Mouse (Mus musculus) neural tube, embryonic 15.5 days (tissue): ENCODE measurements around the gene Fcer1a. TPM values are rescaled to one million over a fixed set of nuclear protein-coding genes. Genes with fewer than 3 reads are reported as not detected.
"Not testable (repeated sequence)": the region's sequence is repeated elsewhere in the genome, so short reads cannot be mapped to it uniquely, and the experiment has no call there.

ENCODE experiments used
- ATAC-seq: fragments of 200-750 bp; cut with Nextera tagmentation; 2 replicates; pipeline ENCODE4 v1.8.0; 2017; ENCODE audit warnings: mild to moderate bottlenecking, moderate TSS enrichment, moderate library complexity; ENCODE audit not compliant: low FRiP score
- H3K27ac ChIP-seq: fragments of 300-500 bp; sonication (generic); replicated peaks from 2 replicates; pipeline ENCODE4 v1.5.1; 2015; ENCODE audit warnings: mild to moderate bottlenecking, inconsistent platforms
- H3K27me3 ChIP-seq: fragments of 300-500 bp; sonication (generic); replicated peaks from 2 replicates; pipeline ENCODE4 v1.6.1; 2015; ENCODE audit warnings: inconsistent platforms
- H3K36me3 ChIP-seq: fragments of 300-500 bp; sonication (generic); 2 replicates; pipeline ENCODE4 v1.6.1; 2015; ENCODE audit warnings: inconsistent platforms
- H3K4me1 ChIP-seq: fragments of 300-500 bp; sonication (generic); 2 replicates; pipeline ENCODE4 v1.6.1; 2015; ENCODE audit warnings: inconsistent platforms
- H3K4me2 ChIP-seq: fragments of 300-500 bp; sonication (generic); 2 replicates; pipeline ENCODE4 v1.6.1; 2015; ENCODE audit warnings: inconsistent platforms, mild to moderate bottlenecking, moderate library complexity
- H3K4me3 ChIP-seq: fragments of 300-500 bp; sonication (generic); replicated peaks from 2 replicates; pipeline ENCODE4 v1.5.1; 2015; ENCODE audit warnings: mild to moderate bottlenecking, inconsistent platforms
- H3K9ac ChIP-seq: fragments of 300-500 bp; sonication (generic); replicated peaks from 2 replicates; pipeline ENCODE4 v1.6.1; 2015; ENCODE audit warnings: mild to moderate bottlenecking, inconsistent platforms
- H3K9me3 ChIP-seq: fragments of 300-500 bp; sonication (generic); replicated peaks from 2 replicates; pipeline ENCODE4 v1.6.1; 2016; ENCODE audit warnings: inconsistent platforms
- WGBS: fragments of 180-500 bp; shearing (Covaris S2); methylation state at CpG from one replicate; pipeline ENCODE4 v1.1.7; 2015; ENCODE audit warnings: mixed read lengths; 5-methylcytosine and 5-hydroxymethylcytosine counted together
- polyA plus RNA-seq: library from polyadenylated mRNA; unstranded; fragments of >200 nt; fragmentation: Nextera tagmentation; extraction: Ambion mirVana; gene quantifications from 2 replicates; pipeline ENCODE4 v1.2.1, GENCODE M21; 2015

Gene Fcer1a
- not detected in 2 replicates for polyA plus RNA-seq

DNA sequence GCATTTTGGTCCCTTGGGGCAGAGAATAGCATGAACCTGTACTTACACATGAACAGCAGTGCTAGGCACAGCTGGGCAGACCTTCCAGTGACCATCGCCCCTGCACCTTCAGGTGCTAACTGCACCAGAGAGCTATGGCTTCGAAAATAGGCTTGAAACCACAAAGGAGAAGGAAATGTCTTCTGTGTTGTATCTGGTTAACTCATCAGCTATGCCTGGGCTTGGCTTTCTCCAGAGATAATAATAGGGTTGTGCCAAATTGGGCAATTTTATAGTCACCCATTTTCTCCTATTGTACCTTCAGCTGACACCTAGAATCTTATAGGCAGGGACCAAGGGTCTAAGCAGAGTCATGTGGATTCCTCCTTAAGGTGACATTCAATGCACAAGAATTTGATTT, at the start of gene Fcer1a:
TSS of gene Fcer1a (minus strand) at position 134 of the 400 bp plus-strand sequence.
- H3K9ac ChIP-seq = no peak within 1 kb of the TSS
- 84% methylated on average over 2 of the region's 2 CpGs for WGBS

GRCm38 (mm10) chr1:173265701-173266100, 38.7 kb upstream of the Fcer1a start, which contains the start of gene Olfr418:
Gene Olfr418 (plus strand): TSS chr1:173266001.
- H3K9ac ChIP-seq = no peak within 1 kb of the TSS
- H3K9me3 ChIP-seq = no peaks in the 10 kb centered on the region
- H3K4me3 ChIP-seq = no peak within 1 kb of the TSS
- no peak within 1 kb of the TSS for H3K27ac ChIP-seq
- no peaks in the 10 kb centered on the region for H3K4me1 ChIP-seq
- ATAC-seq = no peak
- H3K27me3 ChIP-seq = no peaks in the 10 kb centered on the region
- no peak within 1 kb of the TSS for H3K4me2 ChIP-seq
- no peaks in the 10 kb centered on the region for H3K36me3 ChIP-seq

More for the DNA sequence above, at the start of gene Fcer1a:
- Histone ChIP-seq H3K27ac (no peak within 1 kb of the TSS), H3K36me3 (no peaks in the 10 kb centered on the region), H3K27me3 (no peaks in the 10 kb centered on the region), H3K4me2 (no peak within 1 kb of the TSS), H3K4me1 (no peaks in the 10 kb centered on the region), H3K9me3 (no peaks in the 10 kb centered on the region), H3K4me3 (no peak within 1 kb of the TSS)
- ATAC-seq = no peak

- no peak overlapping the region for H3K4me3 ChIP-seq
- no peak overlapping the region for H3K27ac ChIP-seq
- no peak overlapping the region for H3K4me2 ChIP-seq
- no peak for ATAC-seq
- 91% methylated on average over 3 of the region's 3 CpGs for WGBS
- H3K9me3 ChIP-seq = no peaks in the 10 kb centered on the region
- no peaks in the 10 kb centered on the region for H3K27me3 ChIP-seq
- no peak overlapping the region for H3K9ac ChIP-seq
- no peaks in the 10 kb centered on the region for H3K4me1 ChIP-seq
- H3K36me3 ChIP-seq = no peaks in the 10 kb centered on the region
Measured at GRCm38 (mm10) chr1:173249888-173250287, 22.9 kb upstream of the Fcer1a start.

DNA sequence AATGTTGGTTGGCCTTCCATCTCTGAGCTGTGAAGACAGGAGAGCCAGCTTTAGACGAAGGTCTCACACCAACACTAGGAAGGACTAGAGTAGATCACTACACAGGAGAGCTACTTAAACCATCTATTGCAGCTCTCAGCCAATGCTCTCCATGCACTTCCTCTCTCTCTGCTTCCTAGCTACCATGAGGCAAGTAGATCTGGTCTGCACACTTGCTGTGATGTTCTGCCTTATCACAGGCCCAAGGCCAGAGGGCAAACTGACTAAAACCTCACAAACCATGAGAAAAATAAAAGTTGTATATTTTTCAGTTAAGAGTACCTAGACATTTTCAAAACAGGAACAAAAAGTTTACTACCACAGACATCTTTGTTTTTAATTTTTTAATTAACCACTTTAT, 10.0 kb upstream of the Fcer1a start:
- ATAC-seq, H3K36me3 ChIP-seq, H3K4me2 ChIP-seq, H3K4me3 ChIP-seq, H3K9ac ChIP-seq, H3K27me3 ChIP-seq, H3K4me1 ChIP-seq, H3K27ac ChIP-seq, H3K9me3 ChIP-seq: not testable (repeated sequence)
- WGBS = 76% methylated on average over 1 of the region's 1 CpGs

DNA sequence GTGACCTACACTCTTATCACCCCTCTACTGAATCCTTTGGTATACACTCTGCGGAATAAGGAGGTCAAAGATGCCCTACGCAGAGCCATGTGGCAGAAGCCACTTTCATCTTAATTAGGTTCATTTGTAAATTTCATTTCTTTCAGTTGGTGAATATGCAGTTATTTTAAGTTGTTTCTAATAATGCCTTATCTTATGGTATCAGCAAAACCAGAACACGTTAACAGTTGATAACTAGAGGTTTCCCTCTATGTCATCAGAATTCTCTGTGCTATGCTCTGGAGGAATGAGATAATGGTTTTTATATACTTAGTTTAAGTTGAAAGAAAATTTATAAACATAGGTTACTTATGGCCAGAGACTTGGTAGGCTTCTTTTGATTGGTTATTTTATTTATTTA, 10.5 kb downstream of the Fcer1a start:
- no peak overlapping the region for H3K4me3 ChIP-seq

DNA sequence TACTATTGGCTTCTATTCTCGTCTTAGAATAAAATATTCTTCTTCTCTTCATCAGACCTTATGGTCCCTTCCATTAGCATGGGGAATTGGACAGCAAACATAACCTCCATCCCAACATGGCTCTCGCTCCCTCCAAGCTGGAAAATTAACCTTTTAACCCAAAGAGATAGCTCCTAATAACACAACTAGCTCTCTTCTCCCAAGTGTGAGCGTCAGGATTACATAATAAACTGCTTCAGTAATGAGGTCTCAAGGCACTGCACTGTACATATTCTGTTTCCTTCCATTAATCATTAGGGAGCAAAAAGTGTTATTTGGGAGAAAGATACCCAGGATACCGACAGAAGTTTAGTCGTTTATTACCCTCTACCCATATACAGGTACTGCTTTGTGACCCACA, 14.9 kb downstream of the Fcer1a start, which contains the start of gene Olfr1404:
TSS of gene Olfr1404 (plus strand) at position 301 of the 400 bp plus-strand sequence.
- Histone ChIP-seq H3K4me2 (no peak within 1 kb of the TSS), H3K9me3 (no peaks in the 10 kb centered on the region), H3K4me1 (no peaks in the 10 kb centered on the region), H3K27me3 (no peaks in the 10 kb centered on the region), H3K9ac (no peak within 1 kb of the TSS), H3K27ac (no peak within 1 kb of the TSS), H3K36me3 (no peaks in the 10 kb centered on the region), H3K4me3 (no peak within 1 kb of the TSS)
- ATAC-seq = no peak
- 85% methylated on average over 5 of the region's 5 CpGs for WGBS

More for the DNA sequence above, 10.5 kb downstream of the Fcer1a start:
- H3K9ac ChIP-seq = no peak overlapping the region
- no peak overlapping the region for H3K27ac ChIP-seq
- no peak overlapping the region for H3K4me2 ChIP-seq
- H3K4me1 ChIP-seq = no peaks in the 10 kb centered on the region
- WGBS = 92% methylated on average over 3 of the region's 3 CpGs
- no peak for ATAC-seq
- no peaks in the 10 kb centered on the region for H3K9me3 ChIP-seq
- no peaks in the 10 kb centered on the region for H3K27me3 ChIP-seq
- no peaks in the 10 kb centered on the region for H3K36me3 ChIP-seq

DNA sequence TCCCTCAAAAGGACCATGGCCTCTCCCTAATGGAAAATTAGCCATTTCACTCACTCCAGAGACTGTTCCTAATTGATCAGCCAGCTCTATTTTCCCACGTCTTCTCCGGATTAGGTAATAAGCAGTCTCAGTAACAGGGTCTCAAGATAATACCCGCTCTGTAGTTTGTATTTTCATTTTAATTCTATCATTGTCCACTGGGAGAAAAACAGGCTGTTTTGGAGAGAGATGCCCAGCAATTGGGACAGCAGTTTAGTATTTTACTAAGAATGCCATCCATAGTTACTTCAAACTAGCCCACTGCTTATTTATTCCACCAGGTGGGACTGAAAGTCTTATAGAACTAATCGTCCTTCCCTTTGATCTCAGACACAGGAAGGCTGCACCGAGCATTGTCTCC, 29.5 kb downstream of the Fcer1a start, which contains the start of gene Olfr218:
TSS of gene Olfr218 (plus strand) at position 301 of the 400 bp plus-strand sequence.
- no peak for ATAC-seq
- Histone ChIP-seq H3K36me3 (no peaks in the 10 kb centered on the region), H3K27me3 (no peaks in the 10 kb centered on the region), H3K9me3 (no peaks in the 10 kb centered on the region), H3K4me3 (no peak within 1 kb of the TSS), H3K27ac (no peak within 1 kb of the TSS), H3K9ac (no peak within 1 kb of the TSS), H3K4me2 (no peak within 1 kb of the TSS), H3K4me1 (no peaks in the 10 kb centered on the region)
- 73% methylated on average over 5 of the region's 5 CpGs for WGBS

DNA sequence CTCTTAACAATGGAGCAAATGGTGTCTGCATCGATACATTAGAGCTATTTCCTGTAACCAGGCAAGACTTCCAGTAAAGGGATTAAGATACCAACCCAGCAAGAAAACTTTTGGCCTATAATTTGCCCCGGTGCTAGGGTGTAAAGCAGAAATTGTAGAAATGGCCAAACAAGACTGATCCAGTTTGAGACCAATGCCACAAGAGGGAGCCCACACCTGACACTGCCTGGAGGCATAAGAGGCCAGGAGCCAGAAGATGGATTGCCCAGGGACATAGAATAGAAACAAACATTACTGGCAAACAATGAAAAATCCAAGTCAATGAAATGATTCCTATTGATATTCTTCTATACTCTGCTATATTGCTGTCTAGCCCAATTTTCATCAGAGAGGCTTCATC, 30.7 kb downstream of the Fcer1a start:
- ATAC-seq = no peak
- H3K9ac ChIP-seq = no peak overlapping the region
- no peak overlapping the region for H3K27ac ChIP-seq
- H3K4me1 ChIP-seq = no peaks in the 10 kb centered on the region
- H3K27me3 ChIP-seq = no peaks in the 10 kb centered on the region
- H3K4me3 ChIP-seq = no peak overlapping the region
- no peaks in the 10 kb centered on the region for H3K9me3 ChIP-seq
- H3K4me2 ChIP-seq = no peak overlapping the region
- no peaks in the 10 kb centered on the region for H3K36me3 ChIP-seq
- 87% methylated on average over 2 of the region's 2 CpGs for WGBS

DNA sequence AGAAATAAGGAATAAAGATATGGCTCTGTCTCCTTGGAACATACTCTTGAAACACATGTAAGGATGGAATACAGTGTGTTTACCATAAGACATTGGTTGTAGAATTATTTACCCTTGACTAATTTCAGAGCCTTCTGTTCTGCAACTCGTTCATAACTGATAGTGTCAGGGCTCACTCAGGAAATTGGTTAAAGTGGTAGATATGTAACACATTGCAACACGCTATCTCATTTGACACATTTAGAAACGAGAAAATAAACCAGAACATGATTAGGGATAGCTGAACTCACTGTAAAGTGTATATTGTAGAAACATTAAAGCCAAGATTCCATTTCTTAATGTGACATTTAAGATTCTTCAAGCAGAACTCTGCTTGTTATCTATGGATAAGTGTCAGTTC, 35.0 kb downstream of the Fcer1a start:
- Histone ChIP-seq H3K27ac (no peak overlapping the region), H3K27me3 (no peaks in the 10 kb centered on the region), H3K4me3 (no peak overlapping the region), H3K36me3 (no peaks in the 10 kb centered on the region), H3K4me1 (no peaks in the 10 kb centered on the region), H3K9me3 (no peaks in the 10 kb centered on the region), H3K4me2 (no peak overlapping the region), H3K9ac (no peak overlapping the region)
- no peak for ATAC-seq
- 85% methylated on average over 3 of the region's 3 CpGs for WGBS

DNA sequence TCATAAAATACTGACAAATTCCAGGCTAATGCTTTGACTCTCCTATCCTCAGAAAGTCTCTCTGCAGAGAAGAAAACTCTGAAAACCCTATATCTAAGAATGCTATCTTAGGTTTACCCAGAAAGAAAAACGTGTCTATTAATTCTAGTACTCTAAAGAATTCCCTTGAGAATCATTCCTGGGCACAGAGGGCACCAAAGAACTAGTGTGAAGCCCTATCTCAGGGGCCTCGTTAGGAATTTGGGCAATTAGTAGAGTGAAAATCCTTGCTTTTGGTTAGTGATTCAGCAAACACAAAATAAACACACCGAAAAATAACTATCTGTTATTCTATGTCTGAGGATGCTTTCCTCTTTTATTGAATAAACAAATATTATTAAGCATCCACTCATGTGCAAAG, 36.5 kb downstream of the Fcer1a start, which contains the start of gene Olfr1406:
TSS of gene Olfr1406 (minus strand) at position 101 of the 400 bp plus-strand sequence.
- no peak for ATAC-seq
- no peak within 1 kb of the TSS for H3K9ac ChIP-seq
- 70% methylated on average over 3 of the region's 3 CpGs for WGBS

GRCm38 (mm10) chr1:173174154-173174842, 52.7 kb downstream of the Fcer1a start:
- Histone ChIP-seq H3K36me3 (no peaks in the 10 kb centered on the region), H3K9ac (no peak overlapping the region), H3K4me2 (no peak overlapping the region), H3K27ac (no peak overlapping the region), H3K9me3 (no peaks in the 10 kb centered on the region), H3K27me3 (no peaks in the 10 kb centered on the region), H3K4me3 (no peak overlapping the region), H3K4me1 (no peaks in the 10 kb centered on the region)
- no peak for ATAC-seq

More for the DNA sequence above, 36.5 kb downstream of the Fcer1a start, which contains the start of gene Olfr1406:
- H3K36me3 ChIP-seq = no peaks in the 10 kb centered on the region
- H3K4me2 ChIP-seq = no peak within 1 kb of the TSS
- H3K4me3 ChIP-seq = no peak within 1 kb of the TSS
- no peaks in the 10 kb centered on the region for H3K9me3 ChIP-seq
- no peaks in the 10 kb centered on the region for H3K27me3 ChIP-seq
- no peaks in the 10 kb centered on the region for H3K4me1 ChIP-seq
- no peak within 1 kb of the TSS for H3K27ac ChIP-seq
